Mouse (Mus musculus) hindbrain, embryonic 10.5 days (tissue): Measurements from ENCODE around the gene Gm2916. TPM values are rescaled to one million over a fixed set of nuclear protein-coding genes. Genes with fewer than 3 reads are reported as not detected.
"Not testable (repeated sequence)": the region's sequence is repeated elsewhere in the genome, so short reads cannot be mapped to it uniquely, and the experiment has no call there.

Experiments used
- DNase-seq: peaks from one replicate; pipeline ENCODE4 v3.0.0-alpha.2; 2017; ENCODE audit warnings: low spot score
- H3K27ac ChIP-seq: fragments of 300-500 bp; sonication (generic); 2 replicates; pipeline ENCODE4 v1.5.1; 2016; ENCODE audit warnings: mild to moderate bottlenecking, moderate library complexity
- H3K27me3 ChIP-seq: fragments of 300-500 bp; sonication (generic); 2 replicates; pipeline ENCODE4 v1.6.1; 2016; ENCODE audit warnings: mild to moderate bottlenecking; ENCODE audit not compliant: poor library complexity, insufficient read depth, severe bottlenecking
- H3K36me3 ChIP-seq: fragments of 300-500 bp; sonication (generic); 2 replicates; pipeline ENCODE4 v1.6.1; 2016; ENCODE audit warnings: mild to moderate bottlenecking, moderate library complexity
- H3K4me1 ChIP-seq: fragments of 300-500 bp; sonication (generic); replicated peaks from 2 replicates; pipeline ENCODE4 v1.6.1; 2016; ENCODE audit warnings: mild to moderate bottlenecking
- H3K4me3 ChIP-seq: fragments of 300-500 bp; sonication (generic); 2 replicates; pipeline ENCODE4 v1.5.1; 2016; ENCODE audit warnings: mild to moderate bottlenecking, moderate library complexity
- H3K9me3 ChIP-seq: fragments of 300-500 bp; sonication (generic); 2 replicates; pipeline ENCODE4 v1.6.1; 2016; ENCODE audit warnings: mild to moderate bottlenecking, moderate library complexity
- WGBS: fragments of 180-500 bp; shearing (Covaris S2); methylation state at CpG from one replicate; pipeline ENCODE4 v1.1.7; 2016; 5-methylcytosine and 5-hydroxymethylcytosine counted together
- polyA plus RNA-seq: library from polyadenylated mRNA; unstranded; fragments of >200 nt; fragmentation: Nextera tagmentation; extraction: Ambion mirVana; gene quantifications from 2 replicates; pipeline ENCODE4 v1.2.1, GENCODE M21; 2016

The Gm2916 gene
- not detected in 2 replicates for polyA plus RNA-seq

DNA sequence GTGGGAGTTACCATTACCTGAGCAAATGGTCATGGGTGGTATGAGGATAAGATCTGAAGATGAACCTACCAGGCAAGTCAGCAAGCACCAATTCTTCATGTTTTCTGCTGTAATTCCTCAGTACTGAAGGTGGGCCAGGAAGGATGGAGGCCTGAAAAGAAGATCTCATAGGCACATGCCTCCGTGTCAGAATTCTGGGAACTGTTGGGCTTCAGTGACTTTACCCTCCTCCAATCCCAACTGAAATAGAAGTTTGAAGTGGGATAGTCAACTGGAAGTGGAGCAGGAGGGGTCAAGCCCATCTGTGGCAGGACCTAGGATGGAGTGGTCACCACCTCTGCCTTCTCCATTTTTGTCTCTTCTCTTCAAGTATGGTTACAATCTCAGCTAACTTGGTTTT is at the start of gene Gm2916:
Gm2916 (plus strand) TSS at position 301 of the 400 bp plus-strand sequence.
- H3K4me3 ChIP-seq, H3K9me3 ChIP-seq, H3K27me3 ChIP-seq, H3K4me1 ChIP-seq, H3K27ac ChIP-seq, DNase-seq, H3K36me3 ChIP-seq: not testable (repeated sequence)
- no CpG with 5 or more reads among the region's 1 CpGs for WGBS

DNA sequence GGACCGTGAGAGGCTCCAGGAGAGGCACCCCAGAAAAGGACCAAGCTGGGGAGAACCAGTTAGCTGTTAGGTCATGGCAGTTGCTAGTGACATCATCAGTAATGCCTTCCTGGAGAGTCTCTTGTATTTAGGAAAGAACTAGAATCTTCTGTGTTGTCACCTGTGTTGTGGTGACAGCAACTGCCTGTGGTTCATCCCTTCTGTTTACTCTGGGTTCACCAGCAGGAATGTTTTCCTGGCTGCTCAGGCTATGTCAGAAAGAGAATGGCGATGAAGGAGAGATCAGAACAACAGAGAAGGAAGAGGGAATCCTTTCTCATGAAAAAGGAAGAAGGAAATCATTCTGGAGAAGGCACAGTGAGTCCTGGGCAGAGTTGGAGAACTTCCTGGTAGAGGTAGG is 38.0 kb upstream of the Gm2916 start, which contains the start of gene Gm3033:
Gm3033 (plus strand) TSS at position 301 of the 400 bp plus-strand sequence.
- H3K4me3 ChIP-seq, H3K27ac ChIP-seq, H3K27me3 ChIP-seq, H3K4me1 ChIP-seq, H3K36me3 ChIP-seq, DNase-seq, H3K9me3 ChIP-seq: not testable (repeated sequence)
- WGBS = no CpG with 5 or more reads among the region's 2 CpGs

DNA sequence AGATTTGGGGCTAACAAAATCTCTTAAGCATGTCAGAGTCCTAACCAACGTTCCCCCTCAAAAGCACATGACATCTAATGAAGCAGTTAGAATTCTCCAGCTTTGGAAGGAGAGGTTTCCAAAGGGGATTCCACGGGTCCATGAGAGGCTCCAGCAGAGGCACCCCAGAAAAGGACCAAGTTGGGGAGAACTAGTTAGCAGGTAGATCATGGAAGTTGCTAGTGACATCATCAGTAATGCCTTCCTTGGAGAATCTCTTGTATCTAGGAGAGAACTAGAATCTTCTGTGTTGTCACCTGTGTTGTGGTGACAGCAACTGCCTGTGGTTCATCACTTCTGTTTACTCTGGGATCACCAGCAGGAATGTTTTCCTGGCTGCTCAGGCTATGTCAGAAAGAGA is 47.5 kb downstream of the Gm2916 start, which contains the start of gene Gm3029:
Gm3029 (plus strand) TSS at position 301 of the 400 bp plus-strand sequence.
- WGBS = 88% methylated on average over 1 of the region's 2 CpGs

GRCm38 (mm10) chr14:3963247-3963646 is 79.3 kb downstream of the Gm2916 start, which contains the start of gene Gm3095:
Gene Gm3095, plus strand, starts transcription at chr14:3963547.
- not testable (repeated sequence) for DNase-seq, H3K27ac ChIP-seq, H3K4me3 ChIP-seq, H3K4me1 ChIP-seq, H3K9me3 ChIP-seq, H3K27me3 ChIP-seq, H3K36me3 ChIP-seq
- no CpG with 5 or more reads among the region's 2 CpGs for WGBS

More for the DNA sequence above, 47.5 kb downstream of the Gm2916 start, which contains the start of gene Gm3029:
- H3K36me3 ChIP-seq, H3K27me3 ChIP-seq, H3K9me3 ChIP-seq, H3K4me3 ChIP-seq, H3K27ac ChIP-seq, H3K4me1 ChIP-seq, DNase-seq: not testable (repeated sequence)

Other genes with a start within 250 kb of the Gm2916 start
- gene Gm3012, start 249.7 kb upstream of the Gm2916 start, polyA plus RNA-seq = not detected in 2 replicates
- 1.0 and 1.6 TPM in 2 replicates for gene Gm3020, start 232.1 kb upstream of the Gm2916 start, polyA plus RNA-seq
- not detected in 2 replicates for gene Gm3043, start 195.4 kb upstream of the Gm2916 start, polyA plus RNA-seq
- gene Gm3002, start 74.1 kb upstream of the Gm2916 start, polyA plus RNA-seq = 0.16 and 0.37 TPM in 2 replicates
- not detected in 2 replicates for gene Gm3033, start 37.9 kb upstream of the Gm2916 start, polyA plus RNA-seq
- not detected in 2 replicates for gene Gm3029, start 47.6 kb downstream of the Gm2916 start, polyA plus RNA-seq
- 0.20 TPM in 1 of 2 replicates, not detected in the other for gene Gm3095, start 79.4 kb downstream of the Gm2916 start, polyA plus RNA-seq
- not detected in 2 replicates for gene Gm3099, start 114.2 kb downstream of the Gm2916 start, polyA plus RNA-seq
- 0.31 and 0.47 TPM in 2 replicates for gene Gm5796, start 139.8 kb downstream of the Gm2916 start, polyA plus RNA-seq
- not detected in 2 replicates for gene Gm3115, start 199.9 kb downstream of the Gm2916 start, polyA plus RNA-seq
- gene Gm8108, start 226.4 kb downstream of the Gm2916 start, polyA plus RNA-seq = not detected in 2 replicates